Mouse (Mus musculus) kidney, postnatal 4 days (tissue): ENCODE results near the gene Tm4sf19.

Source experiments
- DNase-seq, 2 experiments: peaks; one replicate each; pipeline ENCODE4 v3.0.0; 2021; ENCODE audit warnings: mixed read lengths in 2 of 2

Gene Tm4sf19

GRCm38 (mm10) chr16:32400267-32400666 lies at the start of gene Tm4sf19:
Gene Tm4sf19, plus strand, starts transcription at chr16:32400506.
- DNase-seq: no peak

GRCm38 (mm10) chr16:32350776-32351175 lies 49.5 kb upstream of the Tm4sf19 start:
- no peak for DNase-seq

GRCm38 (mm10) chr16:32363530-32363929 lies 36.8 kb upstream of the Tm4sf19 start:
- DNase-seq: no peak

GRCm38 (mm10) chr16:32371351-32371750 lies 29.0 kb upstream of the Tm4sf19 start:
- DNase-seq: peak; percentile 71 to 73

- no peak for DNase-seq
These were observed 20.7 kb upstream of the Tm4sf19 start for GRCm38 (mm10) chr16:32379575-32379974.

GRCm38 (mm10) chr16:32382901-32383300 lies 17.4 kb upstream of the Tm4sf19 start:
- no peak for DNase-seq

- DNase-seq: no peak
These were observed 15.4 kb upstream of the Tm4sf19 start for GRCm38 (mm10) chr16:32384885-32385284.

- DNase-seq: peak; percentile 15 to 27
These were observed 13.5 kb upstream of the Tm4sf19 start for GRCm38 (mm10) chr16:32386826-32387225.

GRCm38 (mm10) chr16:32389049-32389448 lies 11.3 kb upstream of the Tm4sf19 start:
- no peak for DNase-seq

GRCm38 (mm10) chr16:32389841-32390240 lies 10.5 kb upstream of the Tm4sf19 start:
- DNase-seq: no peak

- no peak for DNase-seq
These were observed 9.4 kb upstream of the Tm4sf19 start for GRCm38 (mm10) chr16:32390882-32391281.

- DNase-seq: no peak
These were observed 4.4 kb upstream of the Tm4sf19 start for GRCm38 (mm10) chr16:32395679-32396540.

- DNase-seq: peak in 1 of 2 experiments; percentile 5
These were observed 3.8 kb upstream of the Tm4sf19 start for GRCm38 (mm10) chr16:32396541-32396835.

GRCm38 (mm10) chr16:32398206-32398605 lies 2.1 kb upstream of the Tm4sf19 start:
- no peak for DNase-seq

GRCm38 (mm10) chr16:32401335-32401965 lies 1.1 kb downstream of the Tm4sf19 start:
- DNase-seq: no peak

GRCm38 (mm10) chr16:32402818-32403217 lies 2.5 kb downstream of the Tm4sf19 start:
- DNase-seq: no peak

GRCm38 (mm10) chr16:32405716-32406115 lies 5.4 kb downstream of the Tm4sf19 start:
- DNase-seq: no peak

GRCm38 (mm10) chr16:32406671-32407070 lies 6.4 kb downstream of the Tm4sf19 start:
- DNase-seq: no peak

- DNase-seq: no peak
These were observed 7.4 kb downstream of the Tm4sf19 start for GRCm38 (mm10) chr16:32407730-32408129.

- no peak for DNase-seq
These were observed 17.2 kb downstream of the Tm4sf19 start for GRCm38 (mm10) chr16:32417457-32417856.

- DNase-seq: peak; percentile 96 to 98
These were observed 19.5 kb downstream of the Tm4sf19 start, which contains the start of gene Tctex1d2 for GRCm38 (mm10) chr16:32419517-32420483. Gene Tctex1d2, plus strand, starts transcription at chr16:32419702.

- DNase-seq: no peak
These were observed 27.2 kb downstream of the Tm4sf19 start for GRCm38 (mm10) chr16:32427506-32427905.

- DNase-seq: peak; percentile 94 to 97
These were observed 30.3 kb downstream of the Tm4sf19 start, which contains the start of gene Pcyt1a for GRCm38 (mm10) chr16:32430474-32431046. Gene Pcyt1a, plus strand, starts transcription at chr16:32430921.
